Mouse (Mus musculus) effector memory CD4-positive, alpha-beta T cell, adult 5 months (primary cell): Measurements from ENCODE around the gene Utf1. TPM values are rescaled to one million over a fixed set of nuclear protein-coding genes. Genes with fewer than 3 reads are reported as not detected.

Experiments
- polyA plus RNA-seq: library from polyadenylated mRNA; unstranded; fragments of 100-300 nt; shearing (Covaris generic); gene quantifications from one replicate; pipeline ENCODE4 v1.2.1, GENCODE M21; 2017

The Utf1 gene
- polyA plus RNA-seq = 9.8 TPM

GRCm38 (mm10) chr7:139943674-139944281 lies at the start of gene Utf1:
Utf1 (plus strand) TSS chr7:139943789.

GRCm38 (mm10) chr7:139894655-139895557 lies 48.7 kb upstream of the Utf1 start, which contains the start of gene Kndc1:
Kndc1 (plus strand) TSS chr7:139894696.

GRCm38 (mm10) chr7:139978278-139978892 lies 34.8 kb downstream of the Utf1 start, which contains the start of gene 6430531B16Rik:
6430531B16Rik (minus strand) TSS chr7:139978755.

GRCm38 (mm10) chr7:139992406-139992805 lies 48.8 kb downstream of the Utf1 start, which contains the start of gene Adam8:
Adam8 (minus strand) TSS chr7:139992562.

Other genes starting within 250 kb of the Utf1 start
- not detected for gene Adgra1, start 109.6 kb upstream of the Utf1 start, polyA plus RNA-seq
- 0.16 TPM for gene Kndc1, start 49.1 kb upstream of the Utf1 start, polyA plus RNA-seq
- 0.87 TPM for gene 6430531B16Rik, start 35.0 kb downstream of the Utf1 start, polyA plus RNA-seq
- gene Adam8, start 48.8 kb downstream of the Utf1 start, polyA plus RNA-seq = 11.3 TPM
- gene Zfp511, start 92.6 kb downstream of the Utf1 start, polyA plus RNA-seq = 46.2 TPM
- gene Tubgcp2, start 92.9 kb downstream of the Utf1 start, polyA plus RNA-seq = 29.8 TPM
- not detected for gene Msx3, start 105.3 kb downstream of the Utf1 start, polyA plus RNA-seq
- gene Caly, start 138.8 kb downstream of the Utf1 start, polyA plus RNA-seq = not detected
- gene Prap1, start 149.6 kb downstream of the Utf1 start, polyA plus RNA-seq = not detected
- 6.1 TPM for gene Fuom, start 158.7 kb downstream of the Utf1 start, polyA plus RNA-seq
- gene Paox, start 172.0 kb downstream of the Utf1 start, polyA plus RNA-seq = 2.3 TPM
- gene Echs1, start 172.7 kb downstream of the Utf1 start, polyA plus RNA-seq = 27.2 TPM
- 17.8 TPM for gene Mtg1, start 193.8 kb downstream of the Utf1 start, polyA plus RNA-seq
- gene Sprn, start 211.1 kb downstream of the Utf1 start, polyA plus RNA-seq = not detected
- not detected for gene Olfr522, start 221.0 kb downstream of the Utf1 start, polyA plus RNA-seq
- not detected for gene Olfr523, start 229.4 kb downstream of the Utf1 start, polyA plus RNA-seq